Mouse (Mus musculus): ENCODE data around the gene Tor1aip2. TPM values are rescaled to one million over a fixed set of nuclear protein-coding genes. Genes with fewer than 3 reads are reported as not detected.

The Tor1aip2 gene
- polyA plus RNA-seq, 1 experiment from 2014 or later = 112 TPM

DNA sequence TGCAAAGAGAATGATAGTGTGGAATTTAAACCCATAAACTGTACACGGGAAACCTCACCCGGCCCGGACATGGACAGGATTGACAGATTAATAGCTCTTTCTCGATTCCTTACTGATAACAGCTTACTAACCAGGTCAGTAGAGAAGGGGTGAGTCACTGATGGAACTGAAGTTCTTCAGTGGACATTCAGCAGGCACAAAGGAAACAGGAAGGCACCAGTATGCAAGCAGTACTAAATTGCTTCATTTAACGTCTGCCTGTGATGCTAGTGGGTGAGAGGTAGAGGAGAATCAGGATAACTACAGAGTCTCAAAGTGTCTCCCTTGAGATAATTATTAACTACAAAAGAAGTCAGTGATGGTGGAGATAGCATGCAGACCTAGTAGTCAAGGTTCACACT, 9.0 kb downstream of the Tor1aip2 start:
- H3K9ac ChIP-seq (ENCODE audit: low read length) = no peak overlapping the region
- ATAC-seq (replicated peaks; ENCODE audit: low FRiP score) = no peak
- peaks cover 4% of the 10 kb centered on the region; the same call in 1 of the 2 replicates for H3K4me1 ChIP-seq (replicated peaks; ENCODE audit: control insufficient read depth, insufficient read depth, low read length)
- no peak overlapping the region for H3K27ac ChIP-seq (ENCODE audit: low read depth, low read length)
- WGBS = 90% methylated on average over 5 of the region's 5 CpGs
- H3K36me3 ChIP-seq (ENCODE audit: control insufficient read depth, insufficient read depth, low read length) = no peaks in the 10 kb centered on the region; the same call in 1 of the 2 replicates
- H3K4me2 ChIP-seq (ENCODE audit: low read depth, low read length, severe bottlenecking) = no peak overlapping the region
- no peaks in the 10 kb centered on the region for H3K9me3 ChIP-seq (ENCODE audit: control insufficient read depth, low read length)
- no peaks in the 10 kb centered on the region for H3K27me3 ChIP-seq (ENCODE audit: control insufficient read depth, insufficient read depth, low read length)
- H3K4me3 ChIP-seq (ENCODE audit: low read depth, low read length) = no peak overlapping the region
- DNase-seq (ENCODE audit: low spot score) = no peak

DNA sequence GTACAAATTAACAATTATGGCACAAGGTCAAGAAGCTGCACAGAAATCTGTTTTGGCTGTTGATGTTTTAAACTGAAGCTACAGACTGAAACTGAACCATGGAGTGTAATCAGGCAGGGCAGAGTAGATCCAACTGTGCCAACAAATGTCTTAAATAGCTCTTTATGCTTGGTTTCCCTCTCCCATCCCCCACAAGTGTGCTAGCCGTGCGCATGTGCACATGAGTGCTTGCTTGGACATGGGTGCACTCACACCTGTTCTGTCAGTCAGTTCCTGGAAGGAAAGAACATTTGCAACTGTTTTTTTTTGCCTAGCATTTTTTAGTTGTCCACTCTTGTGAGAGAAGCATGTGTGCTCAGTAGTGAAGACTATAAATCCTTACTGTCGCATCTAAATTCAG, 11.5 kb downstream of the Tor1aip2 start:
- 89% methylated on average over 3 of the region's 3 CpGs for WGBS
- no peak for DNase-seq (ENCODE audit: low spot score)

GRCm38 (mm10) chr1:156058207-156058606, 23.0 kb downstream of the Tor1aip2 start:
- H3K9me3 ChIP-seq (ENCODE audit: control insufficient read depth, low read length) = no peaks in the 10 kb centered on the region
- no peak for DNase-seq (ENCODE audit: low spot score)
- no peak overlapping the region for H3K9ac ChIP-seq (ENCODE audit: low read length)
- H3K27me3 ChIP-seq (ENCODE audit: control insufficient read depth, insufficient read depth, low read length) = no peaks in the 10 kb centered on the region
- WGBS = 90% methylated on average over 2 of the region's 2 CpGs
- peaks cover 6% of the 10 kb centered on the region; the same call in 1 of the 2 replicates for H3K36me3 ChIP-seq (ENCODE audit: control insufficient read depth, insufficient read depth, low read length)
- ATAC-seq (replicated peaks; ENCODE audit: low FRiP score) = no peak
- no peak overlapping the region for H3K4me2 ChIP-seq (ENCODE audit: low read depth, low read length, severe bottlenecking)
- no peak overlapping the region for H3K4me3 ChIP-seq (ENCODE audit: low read depth, low read length)
- H3K4me1 ChIP-seq (replicated peaks; ENCODE audit: control insufficient read depth, insufficient read depth, low read length) = no peaks in the 10 kb centered on the region
- no peak overlapping the region for H3K27ac ChIP-seq (ENCODE audit: low read depth, low read length)

More for the DNA sequence above, 11.5 kb downstream of the Tor1aip2 start:
- Histone ChIP-seq H3K4me2 (ENCODE audit: low read depth, low read length, severe bottlenecking) (no peak overlapping the region), H3K36me3 (ENCODE audit: control insufficient read depth, insufficient read depth, low read length) (peaks cover 6% of the 10 kb centered on the region; the same call in 1 of the 2 replicates), H3K4me3 (ENCODE audit: low read depth, low read length) (no peak overlapping the region), H3K27ac (ENCODE audit: low read depth, low read length) (no peak overlapping the region), H3K9me3 (ENCODE audit: control insufficient read depth, low read length) (no peaks in the 10 kb centered on the region), H3K27me3 (ENCODE audit: control insufficient read depth, insufficient read depth, low read length) (no peaks in the 10 kb centered on the region), H3K9ac (ENCODE audit: low read length) (no peak overlapping the region), H3K4me1 (replicated peaks; ENCODE audit: control insufficient read depth, insufficient read depth, low read length) (peaks cover 4% of the 10 kb centered on the region; the same call in 1 of the 2 replicates)
- ATAC-seq (replicated peaks; ENCODE audit: low FRiP score) = no peak

GRCm38 (mm10) chr1:156062193-156062592, 27.0 kb downstream of the Tor1aip2 start:
- H3K36me3 ChIP-seq (ENCODE audit: control insufficient read depth, insufficient read depth, low read length) = peaks cover 8% of the 10 kb centered on the region; the same call in 1 of the 2 replicates
- no peaks in the 10 kb centered on the region for H3K27me3 ChIP-seq (ENCODE audit: control insufficient read depth, insufficient read depth, low read length)
- H3K4me1 ChIP-seq (replicated peaks; ENCODE audit: control insufficient read depth, insufficient read depth, low read length) = no peaks in the 10 kb centered on the region
- no peak overlapping the region for H3K4me2 ChIP-seq (ENCODE audit: low read depth, low read length, severe bottlenecking)
- no peak for DNase-seq (ENCODE audit: low spot score)
- no peak for ATAC-seq (replicated peaks; ENCODE audit: low FRiP score)
- 93% methylated on average over 4 of the region's 4 CpGs for WGBS
- no peak overlapping the region for H3K9ac ChIP-seq (ENCODE audit: low read length)
- no peak overlapping the region for H3K4me3 ChIP-seq (ENCODE audit: low read depth, low read length)
- H3K9me3 ChIP-seq (ENCODE audit: control insufficient read depth, low read length) = no peaks in the 10 kb centered on the region
- H3K27ac ChIP-seq (ENCODE audit: low read depth, low read length) = no peak overlapping the region

DNA sequence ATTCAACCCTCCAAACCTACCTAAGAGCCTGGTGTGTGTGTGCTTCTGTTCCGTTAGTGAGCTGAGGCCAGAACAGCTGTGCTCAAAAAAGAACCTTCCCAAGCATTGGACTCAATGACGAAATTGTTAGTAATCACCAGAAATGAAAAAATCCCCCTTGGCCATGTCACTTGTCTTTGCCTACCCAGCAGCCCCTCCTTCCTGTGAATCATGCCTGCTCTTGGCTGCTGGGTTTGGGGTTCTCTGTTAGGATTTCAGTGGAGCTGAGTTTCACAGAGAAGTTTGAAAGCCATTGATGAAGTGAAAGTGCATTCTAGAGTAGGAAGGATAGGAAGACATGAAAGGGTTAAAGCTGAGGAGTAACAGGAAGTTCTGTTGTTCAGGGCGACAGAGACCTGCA, 30.9 kb downstream of the Tor1aip2 start:
- WGBS = 74% methylated on average over 3 of the region's 3 CpGs
- Histone ChIP-seq H3K9ac (ENCODE audit: low read length) (no peak overlapping the region), H3K4me3 (ENCODE audit: low read depth, low read length) (no peak overlapping the region), H3K27me3 (ENCODE audit: control insufficient read depth, insufficient read depth, low read length) (no peaks in the 10 kb centered on the region), H3K4me1 (replicated peaks; ENCODE audit: control insufficient read depth, insufficient read depth, low read length) (no peaks in the 10 kb centered on the region), H3K27ac (ENCODE audit: low read depth, low read length) (no peak overlapping the region), H3K4me2 (ENCODE audit: low read depth, low read length, severe bottlenecking) (no peak overlapping the region), H3K36me3 (ENCODE audit: control insufficient read depth, insufficient read depth, low read length) (peaks cover 8% of the 10 kb centered on the region; the same call in 1 of the 2 replicates), H3K9me3 (ENCODE audit: control insufficient read depth, low read length) (no peaks in the 10 kb centered on the region)
- DNase-seq (ENCODE audit: low spot score) (no peak), ATAC-seq (replicated peaks; ENCODE audit: low FRiP score) (no peak)

DNA sequence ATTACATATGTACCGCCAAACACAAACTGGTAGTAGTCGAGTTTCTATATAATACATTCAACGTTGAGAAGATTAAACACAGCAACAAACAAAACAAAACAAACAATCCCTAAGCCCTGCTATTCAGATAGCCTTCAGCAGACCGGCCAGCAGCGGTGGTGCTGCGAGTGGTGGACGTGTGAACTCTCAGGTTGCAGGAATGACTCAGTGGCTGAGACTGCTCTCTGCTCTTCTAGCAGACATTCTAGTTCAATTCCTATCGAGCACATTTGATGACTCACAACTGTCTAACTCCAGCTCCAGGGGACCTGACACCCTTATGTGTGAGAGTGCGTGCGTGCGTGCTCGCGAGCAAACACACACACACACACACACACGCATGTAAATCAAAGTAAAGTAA, 34.9 kb downstream of the Tor1aip2 start:
- Histone ChIP-seq H3K9ac (ENCODE audit: low read length) (no peak overlapping the region), H3K36me3 (ENCODE audit: control insufficient read depth, insufficient read depth, low read length) (peaks cover 1% of the 10 kb centered on the region; the same call in 1 of the 2 replicates), H3K9me3 (ENCODE audit: control insufficient read depth, low read length) (no peaks in the 10 kb centered on the region), H3K27ac (ENCODE audit: low read depth, low read length) (no peak overlapping the region), H3K4me3 (ENCODE audit: low read depth, low read length) (no peak overlapping the region), H3K4me1 (replicated peaks; ENCODE audit: control insufficient read depth, insufficient read depth, low read length) (no peaks in the 10 kb centered on the region), H3K27me3 (ENCODE audit: control insufficient read depth, insufficient read depth, low read length) (no peaks in the 10 kb centered on the region), H3K4me2 (ENCODE audit: low read depth, low read length, severe bottlenecking) (no peak overlapping the region)
- DNase-seq (ENCODE audit: low spot score) = no peak
- no peak for ATAC-seq (replicated peaks; ENCODE audit: low FRiP score)
- 89% methylated on average over 14 of the region's 14 CpGs for WGBS

- Histone ChIP-seq H3K9me3 (ENCODE audit: control insufficient read depth, low read length) (no peaks in the 10 kb centered on the region), H3K27ac (ENCODE audit: low read depth, low read length) (no peak overlapping the region), H3K4me1 (replicated peaks; ENCODE audit: control insufficient read depth, insufficient read depth, low read length) (no peaks in the 10 kb centered on the region), H3K4me3 (ENCODE audit: low read depth, low read length) (no peak overlapping the region), H3K36me3 (ENCODE audit: control insufficient read depth, insufficient read depth, low read length) (no peaks in the 10 kb centered on the region), H3K9ac (ENCODE audit: low read length) (no peak overlapping the region), H3K4me2 (ENCODE audit: low read depth, low read length, severe bottlenecking) (no peak overlapping the region), H3K27me3 (ENCODE audit: control insufficient read depth, insufficient read depth, low read length) (no peaks in the 10 kb centered on the region)
- DNase-seq (ENCODE audit: low spot score) = peak; percentile 41
- WGBS = 70% methylated on average over 15 of the region's 15 CpGs
- no peak for ATAC-seq (replicated peaks; ENCODE audit: low FRiP score)
Measured at GRCm38 (mm10) chr1:156073169-156073821, 38.1 kb downstream of the Tor1aip2 start.

- H3K27me3 ChIP-seq (ENCODE audit: control insufficient read depth, insufficient read depth, low read length) = no peaks in the 10 kb centered on the region
- no peak overlapping the region for H3K27ac ChIP-seq (ENCODE audit: low read depth, low read length)
- 74% methylated on average over 8 of the region's 8 CpGs for WGBS
- no peak overlapping the region for H3K9ac ChIP-seq (ENCODE audit: low read length)
- no peaks in the 10 kb centered on the region for H3K9me3 ChIP-seq (ENCODE audit: control insufficient read depth, low read length)
- no peak overlapping the region for H3K4me2 ChIP-seq (ENCODE audit: low read depth, low read length, severe bottlenecking)
- no peaks in the 10 kb centered on the region for H3K4me1 ChIP-seq (replicated peaks; ENCODE audit: control insufficient read depth, insufficient read depth, low read length)
- DNase-seq (ENCODE audit: low spot score) (peak; percentile 50), ATAC-seq (replicated peaks; ENCODE audit: low FRiP score) (no peak)
- no peak overlapping the region for H3K4me3 ChIP-seq (ENCODE audit: low read depth, low read length)
- no peaks in the 10 kb centered on the region for H3K36me3 ChIP-seq (ENCODE audit: control insufficient read depth, insufficient read depth, low read length)
Measured at GRCm38 (mm10) chr1:156074575-156074974, 39.4 kb downstream of the Tor1aip2 start.

DNA sequence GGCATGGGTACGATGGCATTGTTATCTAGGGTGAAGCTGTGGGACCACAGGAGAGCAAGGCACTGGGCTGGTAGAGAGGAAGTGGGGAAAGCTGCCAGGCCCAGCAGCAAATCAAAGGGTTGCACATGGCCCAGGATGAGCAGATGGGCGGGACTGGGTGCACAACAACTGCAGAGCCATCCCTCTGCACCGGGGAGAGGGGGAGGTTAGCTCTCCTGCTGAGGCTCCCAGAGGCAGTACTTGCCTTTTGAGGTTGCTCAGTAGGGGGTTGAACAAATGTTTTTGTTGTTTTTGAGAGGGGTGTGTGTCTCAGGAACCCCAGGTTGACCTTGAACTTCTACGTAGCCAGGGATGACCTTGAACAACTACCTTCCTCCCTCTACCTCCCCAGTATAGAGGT, 41.3 kb downstream of the Tor1aip2 start:
- 69% methylated on average over 4 of the region's 4 CpGs for WGBS
- Histone ChIP-seq H3K27ac (ENCODE audit: low read depth, low read length) (no peak overlapping the region), H3K4me3 (ENCODE audit: low read depth, low read length) (no peak overlapping the region), H3K4me1 (replicated peaks; ENCODE audit: control insufficient read depth, insufficient read depth, low read length) (no peaks in the 10 kb centered on the region), H3K4me2 (ENCODE audit: low read depth, low read length, severe bottlenecking) (no peak overlapping the region), H3K9me3 (ENCODE audit: control insufficient read depth, low read length) (no peaks in the 10 kb centered on the region), H3K27me3 (ENCODE audit: control insufficient read depth, insufficient read depth, low read length) (no peaks in the 10 kb centered on the region), H3K36me3 (ENCODE audit: control insufficient read depth, insufficient read depth, low read length) (no peaks in the 10 kb centered on the region), H3K9ac (ENCODE audit: low read length) (no peak overlapping the region)
- ATAC-seq (replicated peaks; ENCODE audit: low FRiP score) (no peak), DNase-seq (ENCODE audit: low spot score) (peak; percentile 44)

Measured in forebrain, embryonic 11.5 days (tissue).